Mouse (Mus musculus) lung, adult 10 weeks (tissue): Measurements from ENCODE around the gene Gm3238. TPM values are rescaled to one million over a fixed set of nuclear protein-coding genes. Genes with fewer than 3 reads are reported as not detected.

Experiments used
- polyA plus RNA-seq: library from polyadenylated mRNA; stranded (reverse); fragments of 350-450 nt; fragmentation: Illumina TruSeq; extraction: RNeasy Lipid Tissue Mini Kit (QIAGEN cat#74804); gene quantifications from one replicate; pipeline ENCODE4 v1.2.3, GENCODE M21; 2014; ENCODE audit warnings: low read depth, low replicate concordance; ENCODE audit not compliant: insufficient read depth

Gm3238 gene
- not detected for polyA plus RNA-seq

GRCm38 (mm10) chr10:77771225-77771624 lies at the start of gene Gm3238:
TSS of gene Gm3238 (minus strand) at chr10:77771325.

DNA sequence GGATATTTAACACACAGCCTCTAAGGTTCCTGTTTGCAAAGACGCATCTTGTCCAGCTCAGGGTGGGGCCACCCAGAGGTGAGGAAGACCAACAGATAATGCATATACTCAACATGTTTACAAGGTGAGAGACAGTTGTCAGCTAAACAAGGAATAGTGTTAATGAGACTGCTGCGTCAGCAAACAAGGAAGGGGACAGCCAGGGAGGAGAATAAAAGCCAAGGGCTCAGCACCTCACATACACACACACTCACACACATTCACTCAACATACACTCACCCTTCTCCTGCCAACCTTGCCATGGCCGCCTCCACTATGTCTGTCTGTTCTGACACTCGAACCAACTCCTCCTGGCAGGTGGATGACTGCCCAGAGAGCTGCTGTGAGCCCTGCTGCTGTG lies 43.3 kb upstream of the Gm3238 start, which contains the start of gene Gm2696:
Gene Gm2696, plus strand, starts transcription at position 301 of the 400 bp plus-strand sequence.

GRCm38 (mm10) chr10:77811743-77812142 lies 40.6 kb upstream of the Gm3238 start, which contains the start of gene Gm9507:
TSS of gene Gm9507 (minus strand) at chr10:77811843.

DNA sequence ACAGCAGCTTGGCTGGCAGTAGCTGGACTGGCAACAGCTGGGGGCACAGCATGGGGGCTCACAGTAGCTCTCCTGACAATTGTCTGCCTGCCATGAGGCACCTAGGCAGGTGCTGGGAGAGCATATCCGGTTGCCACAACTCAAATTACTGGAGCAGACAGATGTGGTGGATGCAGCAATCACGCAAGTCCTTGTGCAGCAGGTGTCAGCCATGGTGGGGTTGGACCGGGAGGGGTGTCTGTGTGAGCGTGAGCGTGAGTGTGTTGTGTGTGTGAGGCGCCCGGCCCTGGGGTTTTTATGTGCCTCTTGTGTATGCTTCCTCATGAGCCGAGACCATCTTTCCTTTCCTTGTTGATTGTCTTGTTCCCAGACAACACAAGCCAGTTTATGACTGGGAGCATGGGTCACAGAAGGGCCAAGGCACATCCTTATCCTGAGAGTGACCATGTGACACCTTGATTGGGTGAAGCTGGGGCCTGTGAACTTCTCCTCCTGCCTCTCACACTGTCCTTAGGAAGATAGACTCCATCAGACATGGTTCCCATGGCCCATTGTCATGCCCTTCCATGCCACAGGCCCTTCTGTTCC lies 27.9 kb upstream of the Gm3238 start, which contains the start of gene Gm19668:
Gene Gm19668, minus strand, starts transcription at position 213 of the 588 bp plus-strand sequence.

DNA sequence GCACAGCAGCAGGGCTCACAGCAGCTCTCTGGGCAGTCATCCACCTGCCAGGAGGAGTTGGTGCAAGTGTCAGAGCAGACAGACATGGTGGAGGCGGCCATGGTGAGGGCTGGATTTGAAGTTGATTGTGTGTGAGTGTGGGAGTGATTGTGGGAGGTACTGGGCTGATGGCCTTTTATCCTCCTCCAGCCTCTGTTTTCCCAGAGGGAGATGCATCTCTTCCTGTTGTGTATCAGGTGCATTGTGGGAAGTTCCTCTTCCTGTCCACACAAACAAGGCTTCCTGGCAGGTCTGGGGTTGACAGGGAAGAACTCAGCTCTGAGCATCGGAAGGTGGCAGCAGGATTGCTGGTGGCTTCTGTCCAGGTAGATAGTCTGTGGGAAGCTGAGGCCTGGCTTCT lies 23.9 kb upstream of the Gm3238 start, which contains the start of gene Gm9639:
Gene Gm9639, minus strand, starts transcription at position 101 of the 400 bp plus-strand sequence.

DNA sequence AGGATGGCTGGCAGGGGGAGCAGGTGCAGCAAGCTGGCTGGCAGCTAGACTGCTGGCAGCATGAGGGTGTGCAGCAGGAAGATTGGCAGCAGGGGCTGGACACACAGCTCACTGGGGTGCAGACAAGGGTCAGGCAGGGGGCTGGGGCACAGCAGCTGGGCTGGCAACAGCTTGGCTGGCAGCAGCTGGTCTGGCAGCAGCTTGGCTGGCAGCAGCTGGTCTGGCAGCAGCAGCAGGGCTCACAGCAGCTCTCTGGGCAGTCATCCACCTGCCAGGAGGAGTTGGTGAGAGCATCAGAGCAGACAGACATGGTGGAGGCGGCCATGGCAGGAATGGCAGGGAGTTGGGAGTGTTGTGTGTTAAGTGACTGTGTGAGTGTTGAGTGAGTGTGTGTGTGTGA lies 16.8 kb upstream of the Gm3238 start, which contains the start of gene Gm7137:
Gene Gm7137, minus strand, starts transcription at position 325 of the 400 bp plus-strand sequence.

DNA sequence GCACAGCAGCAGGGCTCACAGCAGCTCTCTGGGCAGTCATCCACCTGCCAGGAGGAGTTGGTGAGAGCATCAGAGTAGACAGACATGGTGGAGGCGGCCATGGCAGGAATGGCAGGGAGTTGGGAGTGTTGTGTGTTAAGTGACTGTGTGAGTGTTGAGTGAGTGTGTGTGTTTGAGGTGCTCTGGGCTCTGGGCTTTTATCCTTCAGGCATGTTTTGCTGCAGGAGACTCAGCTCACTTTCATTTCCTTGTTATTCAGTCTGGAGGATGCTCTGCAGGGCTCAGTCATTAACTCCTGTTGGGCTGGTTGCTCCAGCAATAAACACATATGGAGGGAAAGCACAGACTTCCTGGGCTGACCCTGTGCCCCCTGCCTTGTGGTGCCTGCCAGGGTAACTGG lies 11.3 kb upstream of the Gm3238 start, which contains the start of gene Gm3250:
Gene Gm3250, minus strand, starts transcription at position 101 of the 400 bp plus-strand sequence.

GRCm38 (mm10) chr10:77776844-77777243 lies 5.7 kb upstream of the Gm3238 start, which contains the start of gene Gm7138:
TSS of gene Gm7138 (minus strand) at chr10:77776944.

GRCm38 (mm10) chr10:77759582-77759981 lies 11.5 kb downstream of the Gm3238 start, which contains the start of gene Gm3233:
TSS of gene Gm3233 (minus strand) at chr10:77759682.

GRCm38 (mm10) chr10:77751254-77751653 lies 19.9 kb downstream of the Gm3238 start, which contains the start of gene Gm9736:
TSS of gene Gm9736 (minus strand) at chr10:77751354.

GRCm38 (mm10) chr10:77741924-77742688 lies 29.0 kb downstream of the Gm3238 start, which contains the start of gene Gm18596:
TSS of gene Gm18596 (minus strand) at chr10:77742638.

GRCm38 (mm10) chr10:77726186-77726585 lies 44.9 kb downstream of the Gm3238 start, which contains the start of gene Gm10100:
TSS of gene Gm10100 (plus strand) at chr10:77726486.

Other genes starting within 250 kb of the Gm3238 start
- gene Itgb2, start 241.1 kb downstream of the Gm3238 start, polyA plus RNA-seq, result 40.3 TPM
- gene Pttg1ip, start 189.6 kb downstream of the Gm3238 start, polyA plus RNA-seq, result 165 TPM
- gene Sumo3, start 165.2 kb downstream of the Gm3238 start, polyA plus RNA-seq, result 119 TPM
- gene Gm49325, start 165.1 kb downstream of the Gm3238 start, polyA plus RNA-seq, result 1.5 TPM
- gene Ube2g2, start 149.1 kb downstream of the Gm3238 start, polyA plus RNA-seq, result 44.6 TPM
- gene Tspear, start 84.8 kb downstream of the Gm3238 start, polyA plus RNA-seq, result not detected
- gene Gm19402, start 80.6 kb downstream of the Gm3238 start, polyA plus RNA-seq, result not detected
- not detected for gene Gm9508, start 74.1 kb downstream of the Gm3238 start, polyA plus RNA-seq
- not detected for gene Gm10272, start 64.7 kb downstream of the Gm3238 start, polyA plus RNA-seq
- not detected for gene Gm10024, start 59.9 kb downstream of the Gm3238 start, polyA plus RNA-seq
- not detected for gene Gm10142, start 55.5 kb downstream of the Gm3238 start, polyA plus RNA-seq
- not detected for gene Krtap12-1, start 50.7 kb downstream of the Gm3238 start, polyA plus RNA-seq
- not detected for gene Gm10100, start 44.8 kb downstream of the Gm3238 start, polyA plus RNA-seq
- not detected for gene Gm18596, start 28.7 kb downstream of the Gm3238 start, polyA plus RNA-seq
- gene Gm9736, start 20.0 kb downstream of the Gm3238 start, polyA plus RNA-seq, result not detected
- gene Gm3233, start 11.6 kb downstream of the Gm3238 start, polyA plus RNA-seq, result not detected
- not detected for gene Gm7138, start 5.6 kb upstream of the Gm3238 start, polyA plus RNA-seq
- not detected for gene Gm3250, start 11.2 kb upstream of the Gm3238 start, polyA plus RNA-seq
- not detected for gene Gm7137, start 16.9 kb upstream of the Gm3238 start, polyA plus RNA-seq
- not detected for gene Gm9639, start 23.8 kb upstream of the Gm3238 start, polyA plus RNA-seq
- not detected for gene Gm19668, start 27.8 kb upstream of the Gm3238 start, polyA plus RNA-seq
- gene Gm9507, start 40.5 kb upstream of the Gm3238 start, polyA plus RNA-seq, result not detected
- not detected for gene Gm2696, start 43.4 kb upstream of the Gm3238 start, polyA plus RNA-seq
- not detected for gene Krtap10-4, start 55.8 kb upstream of the Gm3238 start, polyA plus RNA-seq
- not detected for gene Krtap10-10, start 64.6 kb upstream of the Gm3238 start, polyA plus RNA-seq
- gene Gm36176, start 75.5 kb upstream of the Gm3238 start, polyA plus RNA-seq, result not detected
- gene Gm10318, start 81.5 kb upstream of the Gm3238 start, polyA plus RNA-seq, result not detected
- gene Gm3285, start 90.7 kb upstream of the Gm3238 start, polyA plus RNA-seq, result not detected
- 0.40 TPM for gene Lrrc3, start 131.2 kb upstream of the Gm3238 start, polyA plus RNA-seq
- 0.96 TPM for gene Trpm2, start 199.2 kb upstream of the Gm3238 start, polyA plus RNA-seq
- 9.4 TPM for gene 1810043G02Rik, start 207.2 kb upstream of the Gm3238 start, polyA plus RNA-seq
- 21.7 TPM for gene Pfkl, start 238.8 kb upstream of the Gm3238 start, polyA plus RNA-seq